Mouse (Mus musculus) central nervous system, embryonic 14 days (tissue): ENCODE measurements around the gene Olfr1318. TPM values are rescaled to one million over a fixed set of nuclear protein-coding genes. Genes with fewer than 3 reads are reported as not detected.

Experiments
- polyA plus RNA-seq: library from polyadenylated mRNA; depleted of rRNA; stranded (reverse); fragments of >200 nt; gene quantifications from 2 replicates; pipeline ENCODE4 v1.2.3, GENCODE M21; 2012; rRNA removed

Olfr1318 gene
- not detected in 2 replicates for polyA plus RNA-seq

DNA sequence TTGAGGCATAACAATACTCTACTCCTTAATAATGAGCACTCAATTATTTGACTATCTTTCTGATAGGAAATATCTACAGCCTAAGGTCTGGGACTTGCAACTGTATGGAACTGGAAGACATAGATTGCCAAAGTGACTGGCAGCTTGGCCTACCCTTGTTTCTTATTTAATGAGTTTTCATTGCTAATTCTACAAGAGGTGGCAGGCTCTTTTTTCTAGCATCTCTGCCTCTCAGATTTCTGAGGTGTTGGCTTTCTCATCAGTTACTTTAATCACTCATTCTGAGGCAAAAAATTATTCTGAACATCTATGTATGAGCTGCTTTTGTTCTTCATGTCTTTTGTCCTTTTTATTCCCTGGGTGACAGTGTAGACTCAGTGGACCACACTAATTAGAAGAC lies at the start of gene Olfr1318:
Gene Olfr1318 (plus strand): TSS at position 301 of the 400 bp plus-strand sequence.

GRCm38 (mm10) chr2:112115340-112115739 lies 38.7 kb upstream of the Olfr1318 start, which contains the start of gene Olfr1315-ps1:
Gene Olfr1315-ps1 (minus strand): TSS chr2:112115440.

DNA sequence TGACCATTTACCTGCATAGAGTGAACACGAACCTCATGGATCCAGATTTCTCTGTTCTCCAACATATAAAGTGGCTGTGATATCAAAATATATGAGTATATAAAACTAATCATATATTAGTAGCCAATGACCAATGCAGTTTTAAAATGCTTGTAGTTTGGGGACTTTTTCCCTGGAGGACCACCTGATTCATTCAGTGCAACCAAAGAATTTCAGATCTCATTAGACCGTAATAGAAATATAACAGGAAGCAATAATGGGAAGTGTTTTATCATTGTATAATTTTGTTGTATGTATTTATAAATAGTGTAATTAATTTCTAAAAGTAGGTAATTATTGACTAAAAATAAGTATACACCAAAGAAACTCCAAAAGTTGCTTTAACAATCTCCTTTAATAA lies 19.1 kb upstream of the Olfr1318 start, which contains the start of gene Olfr1316:
Gene Olfr1316 (minus strand): TSS at position 101 of the 400 bp plus-strand sequence.

GRCm38 (mm10) chr2:112140029-112140428 lies 14.0 kb upstream of the Olfr1318 start, which contains the start of gene Olfr1317:
Gene Olfr1317 (plus strand): TSS chr2:112140329.

Other genes starting within 250 kb of the Olfr1318 start
- gene Olfr1306, start 237.9 kb upstream of the Olfr1318 start, polyA plus RNA-seq: not detected in 2 replicates
- not detected in 2 replicates for gene Olfr1307, start 204.8 kb upstream of the Olfr1318 start, polyA plus RNA-seq
- gene Olfr1308, start 189.3 kb upstream of the Olfr1318 start, polyA plus RNA-seq: not detected in 2 replicates
- gene Olfr1309, start 163.9 kb upstream of the Olfr1318 start, polyA plus RNA-seq: not detected in 2 replicates
- gene Olfr1310, start 141.5 kb upstream of the Olfr1318 start, polyA plus RNA-seq: 0.01 TPM in 1 of 2 replicates, not detected in the other
- not detected in 2 replicates for gene Olfr1311, start 129.8 kb upstream of the Olfr1318 start, polyA plus RNA-seq
- not detected in 2 replicates for gene Olfr1312, start 104.0 kb upstream of the Olfr1318 start, polyA plus RNA-seq
- not detected in 2 replicates for gene Olfr1313, start 76.4 kb upstream of the Olfr1318 start, polyA plus RNA-seq
- gene Olfr1314, start 57.4 kb upstream of the Olfr1318 start, polyA plus RNA-seq: 0.01 TPM in 1 of 2 replicates, not detected in the other
- not detected in 2 replicates for gene Olfr1315-ps1, start 38.8 kb upstream of the Olfr1318 start, polyA plus RNA-seq
- 0.05 and 0.06 TPM in 2 replicates for gene Olfr1316, start 19.2 kb upstream of the Olfr1318 start, polyA plus RNA-seq
- gene Olfr1317, start 13.9 kb upstream of the Olfr1318 start, polyA plus RNA-seq: not detected in 2 replicates
- gene Lpcat4, start 85.3 kb downstream of the Olfr1318 start, polyA plus RNA-seq: 45.3 and 55.0 TPM in 2 replicates
- not detected in 2 replicates for gene Nutm1, start 105.1 kb downstream of the Olfr1318 start, polyA plus RNA-seq
- 123 and 138 TPM in 2 replicates for gene Nop10, start 107.7 kb downstream of the Olfr1318 start, polyA plus RNA-seq
- 51.2 and 54.8 TPM in 2 replicates for gene Slc12a6, start 111.6 kb downstream of the Olfr1318 start, polyA plus RNA-seq
- 0.07 TPM in 1 of 2 replicates, not detected in the other for gene Gm21985, start 112.1 kb downstream of the Olfr1318 start, polyA plus RNA-seq
- gene Emc4, start 213.8 kb downstream of the Olfr1318 start, polyA plus RNA-seq: 116 TPM in 2 replicates
- 17.1 and 18.3 TPM in 2 replicates for gene Katnbl1, start 225.0 kb downstream of the Olfr1318 start, polyA plus RNA-seq